Mouse (Mus musculus): ENCODE measurements around the gene Olfr96. TPM values are rescaled to one million over a fixed set of nuclear protein-coding genes. Genes with fewer than 3 reads are reported as not detected.
"Not testable (repeated sequence)": the region's sequence is repeated elsewhere in the genome, so short reads cannot be mapped to it uniquely, and the experiment has no call there.

Gene Olfr96
- polyA plus RNA-seq, 1 experiment from 2014 or later = not detected

GRCm38 (mm10) chr17:37213018-37213417 is 6.9 kb upstream of the Olfr96 start, which contains the start of gene Olfr95:
Olfr95 (minus strand) TSS chr17:37213118.
- Histone ChIP-seq H3K9ac (no peak within 1 kb of the TSS), H3K9me3 (replicated peaks) (no peaks in the 10 kb centered on the region), H3K36me3 (no peaks in the 10 kb centered on the region), H3K4me2 (no peak within 1 kb of the TSS), H3K4me1 (replicated peaks) (no peaks in the 10 kb centered on the region), H3K27ac (no peak within 1 kb of the TSS), H3K4me3 (replicated peaks) (no peak within 1 kb of the TSS), H3K27me3 (peaks cover 17% of the 10 kb centered on the region)
- no peak for ATAC-seq (ENCODE audit: low read depth)
- DNase-seq = no peak
- WGBS (ENCODE audit: insufficient replicate concordance) = 46% methylated on average over 3 of the region's 3 CpGs

- Histone ChIP-seq H3K27me3 (no peaks in the 10 kb centered on the region), H3K4me3 (replicated peaks) (no peak overlapping the region), H3K27ac (no peak overlapping the region), H3K36me3 (no peaks in the 10 kb centered on the region), H3K4me2 (no peak overlapping the region), H3K9me3 (replicated peaks) (0 out of 2 replicates have a peak, but pooled peaks cover 2% of the 10 kb centered on the region), H3K4me1 (replicated peaks) (no peaks in the 10 kb centered on the region), H3K9ac (no peak overlapping the region)
- DNase-seq = no peak
- ATAC-seq (ENCODE audit: low read depth) = no peak
- WGBS (ENCODE audit: insufficient replicate concordance) = 50% methylated on average over 3 of the region's 3 CpGs
These were observed 1.5 kb upstream of the Olfr96 start for GRCm38 (mm10) chr17:37218486-37218885.

GRCm38 (mm10) chr17:37221879-37222278 is 1.9 kb downstream of the Olfr96 start:
- no peaks in the 10 kb centered on the region for H3K4me1 ChIP-seq (replicated peaks)
- H3K36me3 ChIP-seq = no peaks in the 10 kb centered on the region
- no peak overlapping the region for H3K4me2 ChIP-seq
- H3K9ac ChIP-seq = no peak overlapping the region
- ATAC-seq (ENCODE audit: low read depth) (no peak), DNase-seq (no peak)
- 6% methylated on average over 1 of the region's 1 CpGs for WGBS (ENCODE audit: insufficient replicate concordance)
- H3K4me3 ChIP-seq (replicated peaks) = no peak overlapping the region
- 0 out of 2 replicates have a peak, but pooled peaks cover 2% of the 10 kb centered on the region for H3K9me3 ChIP-seq (replicated peaks)
- no peaks in the 10 kb centered on the region for H3K27me3 ChIP-seq
- H3K27ac ChIP-seq = no peak overlapping the region

GRCm38 (mm10) chr17:37237230-37237629 is 17.3 kb downstream of the Olfr96 start, which contains the start of gene Olfr97:
Olfr97 (minus strand) TSS chr17:37237330.
- H3K27me3 ChIP-seq; ATAC-seq (ENCODE audit: low read depth); H3K4me3 ChIP-seq (replicated peaks); DNase-seq; H3K27ac ChIP-seq; H3K9ac ChIP-seq; H3K36me3 ChIP-seq; H3K4me2 ChIP-seq; H3K4me1 ChIP-seq (replicated peaks); H3K9me3 ChIP-seq (replicated peaks): not testable (repeated sequence)
- WGBS (ENCODE audit: insufficient replicate concordance) = 66% methylated on average over 2 of the region's 2 CpGs

GRCm38 (mm10) chr17:37242198-37242597 is 22.3 kb downstream of the Olfr96 start:
- Histone ChIP-seq H3K9me3 (replicated peaks) (no peaks in the 10 kb centered on the region), H3K4me3 (replicated peaks) (no peak overlapping the region), H3K4me2 (no peak overlapping the region), H3K27ac (no peak overlapping the region), H3K36me3 (no peaks in the 10 kb centered on the region), H3K27me3 (no peaks in the 10 kb centered on the region), H3K9ac (no peak overlapping the region), H3K4me1 (replicated peaks) (no peaks in the 10 kb centered on the region)
- DNase-seq (no peak), ATAC-seq (ENCODE audit: low read depth) (peak; percentile 58; the same call in 1 of the 2 replicates)
- WGBS (ENCODE audit: insufficient replicate concordance) = 29% methylated on average over 3 of the region's 3 CpGs

DNA sequence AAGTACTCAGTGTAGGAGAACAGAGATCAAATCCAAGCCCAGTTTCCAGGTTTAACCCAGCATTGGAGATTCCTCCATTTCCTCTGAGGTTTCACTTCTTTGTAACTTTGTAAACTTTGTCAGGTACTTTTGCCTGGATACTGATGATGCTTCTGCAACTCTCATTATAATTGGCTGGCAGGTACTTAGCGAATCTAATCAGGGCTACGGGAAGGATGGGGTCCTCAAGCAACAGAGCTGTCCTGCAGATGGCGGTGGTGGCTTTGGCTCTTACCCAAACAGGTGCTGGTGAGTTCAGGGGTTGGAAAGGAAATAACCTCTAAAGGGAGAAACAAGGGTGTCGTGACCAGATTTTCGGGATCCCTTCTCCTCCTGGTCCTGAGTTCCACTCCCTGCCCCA is 26.8 kb downstream of the Olfr96 start:
- H3K4me3 ChIP-seq (replicated peaks) = no peak overlapping the region
- H3K27ac ChIP-seq = no peak overlapping the region
- no peak overlapping the region for H3K9ac ChIP-seq
- H3K4me1 ChIP-seq (replicated peaks) = no peaks in the 10 kb centered on the region
- ATAC-seq (ENCODE audit: low read depth) (no peak), DNase-seq (no peak)
- no peak overlapping the region for H3K4me2 ChIP-seq
- no peaks in the 10 kb centered on the region for H3K27me3 ChIP-seq
- H3K9me3 ChIP-seq (replicated peaks) = no peaks in the 10 kb centered on the region
- no peaks in the 10 kb centered on the region for H3K36me3 ChIP-seq
- 28% methylated on average over 5 of the region's 5 CpGs for WGBS (ENCODE audit: insufficient replicate concordance)

GRCm38 (mm10) chr17:37249460-37249859 is 29.5 kb downstream of the Olfr96 start:
- Histone ChIP-seq H3K4me3 (replicated peaks) (no peak overlapping the region), H3K36me3 (no peaks in the 10 kb centered on the region), H3K9me3 (replicated peaks) (no peaks in the 10 kb centered on the region), H3K4me1 (replicated peaks) (no peaks in the 10 kb centered on the region), H3K9ac (no peak overlapping the region), H3K27ac (no peak overlapping the region), H3K4me2 (no peak overlapping the region), H3K27me3 (no peaks in the 10 kb centered on the region)
- ATAC-seq (ENCODE audit: low read depth) (no peak), DNase-seq (no peak)

DNA sequence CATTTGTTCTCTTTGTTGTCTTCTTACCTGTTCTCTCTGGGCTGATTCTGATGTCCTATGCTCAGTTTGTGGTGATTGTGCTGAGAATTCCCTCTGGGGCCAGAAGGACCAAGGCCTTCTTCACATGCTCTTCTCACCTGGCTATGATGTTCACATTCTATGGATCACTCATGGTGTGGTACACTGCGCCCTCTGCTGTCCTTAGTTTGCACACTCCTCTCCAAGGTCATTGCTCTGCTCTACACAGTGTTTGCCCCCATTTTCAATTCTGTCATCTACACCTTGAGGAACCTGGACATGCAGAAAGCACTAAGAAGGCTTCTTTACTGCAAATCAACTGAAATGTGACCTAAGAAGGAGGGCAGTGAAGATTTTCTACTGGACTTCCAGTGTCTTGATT is 30.6 kb downstream of the Olfr96 start:
- Histone ChIP-seq H3K36me3 (no peaks in the 10 kb centered on the region), H3K4me1 (replicated peaks) (no peaks in the 10 kb centered on the region), H3K4me3 (replicated peaks) (no peak overlapping the region), H3K27ac (no peak overlapping the region), H3K4me2 (no peak overlapping the region), H3K27me3 (no peaks in the 10 kb centered on the region), H3K9ac (no peak overlapping the region), H3K9me3 (replicated peaks) (no peaks in the 10 kb centered on the region)
- ATAC-seq (ENCODE audit: low read depth) (no peak), DNase-seq (no peak)
- 8% methylated on average over 1 of the region's 1 CpGs for WGBS (ENCODE audit: insufficient replicate concordance)

- H3K36me3 ChIP-seq = no peaks in the 10 kb centered on the region
- no peak within 1 kb of the TSS for H3K4me2 ChIP-seq
- ATAC-seq (ENCODE audit: low read depth) = no peak
- no peak within 1 kb of the TSS for H3K9ac ChIP-seq
- H3K27me3 ChIP-seq = no peaks in the 10 kb centered on the region
- no peak for DNase-seq
- 60% methylated on average over 1 of the region's 1 CpGs for WGBS (ENCODE audit: insufficient replicate concordance)
- H3K4me3 ChIP-seq (replicated peaks) = no peak within 1 kb of the TSS
- no peaks in the 10 kb centered on the region for H3K9me3 ChIP-seq (replicated peaks)
- H3K27ac ChIP-seq = no peak within 1 kb of the TSS
- H3K4me1 ChIP-seq (replicated peaks) = no peaks in the 10 kb centered on the region
These were observed 43.7 kb downstream of the Olfr96 start, which contains the start of gene Olfr98 for GRCm38 (mm10) chr17:37263626-37264025. Olfr98 (minus strand) TSS chr17:37263749.

GRCm38 (mm10) chr17:37270058-37270701 is 50.2 kb downstream of the Olfr96 start, which contains the start of gene H2-M3:
H2-M3 (plus strand) TSS chr17:37270220.
- DNase-seq (peak; percentile 61), ATAC-seq (ENCODE audit: low read depth) (peak; percentile 86)
- H3K9me3 ChIP-seq (replicated peaks) = no peaks in the 10 kb centered on the region
- peak within 1 kb of the TSS; percentile 61 for H3K4me3 ChIP-seq (replicated peaks)
- WGBS (ENCODE audit: insufficient replicate concordance) = 2% methylated on average over 26 of the region's 26 CpGs
- no peaks in the 10 kb centered on the region for H3K36me3 ChIP-seq
- H3K4me2 ChIP-seq = peak within 1 kb of the TSS; percentile 80
- H3K27me3 ChIP-seq = no peaks in the 10 kb centered on the region
- no peak within 1 kb of the TSS for H3K27ac ChIP-seq
- no peaks in the 10 kb centered on the region; the same call in 1 of the 2 replicates for H3K4me1 ChIP-seq (replicated peaks)
- peak within 1 kb of the TSS; percentile 54; the same call in 1 of the 2 replicates for H3K9ac ChIP-seq

GRCm38 (mm10) chr17:37270702-37271092 is 50.8 kb downstream of the Olfr96 start:
- Histone ChIP-seq H3K9me3 (replicated peaks) (no peaks in the 10 kb centered on the region), H3K4me3 (replicated peaks) (peak overlapping the region; percentile 61), H3K4me2 (peak overlapping the region; percentile 80), H3K9ac (peak overlapping the region; percentile 54; the same call in 1 of the 2 replicates), H3K27ac (no peak overlapping the region), H3K4me1 (replicated peaks) (no peaks in the 10 kb centered on the region; the same call in 1 of the 2 replicates), H3K36me3 (no peaks in the 10 kb centered on the region), H3K27me3 (no peaks in the 10 kb centered on the region)
- WGBS (ENCODE audit: insufficient replicate concordance) = 16% methylated on average over 8 of the region's 8 CpGs
- DNase-seq (no peak), ATAC-seq (ENCODE audit: low read depth) (peak; percentile 58)

All from liver, embryonic 13.5 days (tissue).